Mouse (Mus musculus): Measurements from ENCODE around the gene Sox5. TPM values are rescaled to one million over a fixed set of nuclear protein-coding genes. Genes with fewer than 3 reads are reported as not detected.

Gene Sox5
- polyA plus RNA-seq, 1 experiment from 2014 or later, result 61.5 TPM

GRCm38 (mm10) chr6:144167058-144167457, 614.7 kb downstream of the Sox5 start:
- 97% methylated on average over 7 of the region's 7 CpGs for WGBS
- no peaks in the 10 kb centered on the region for H3K36me3 ChIP-seq (ENCODE audit: control insufficient read depth, insufficient read depth, low read length)
- no peak overlapping the region for H3K4me3 ChIP-seq (ENCODE audit: low read depth, low read length)
- ATAC-seq (replicated peaks; ENCODE audit: low FRiP score), result peak; percentile 14; the same call in 1 of the 2 replicates
- no peak for DNase-seq (ENCODE audit: low spot score)
- H3K9ac ChIP-seq (ENCODE audit: low read length), result no peak overlapping the region
- no peak overlapping the region; the same call in 1 of the 2 replicates for H3K27ac ChIP-seq (ENCODE audit: low read depth, low read length)
- no peaks in the 10 kb centered on the region for H3K27me3 ChIP-seq (ENCODE audit: control insufficient read depth, insufficient read depth, low read length)
- peaks cover 20% of the 10 kb centered on the region; the same call in 1 of the 2 replicates for H3K4me1 ChIP-seq (replicated peaks; ENCODE audit: control insufficient read depth, insufficient read depth, low read length)
- H3K9me3 ChIP-seq (ENCODE audit: control insufficient read depth, low read length), result no peaks in the 10 kb centered on the region
- no peak overlapping the region for H3K4me2 ChIP-seq (ENCODE audit: low read depth, low read length, severe bottlenecking)

- Histone ChIP-seq H3K36me3 (ENCODE audit: control insufficient read depth, insufficient read depth, low read length) (no peaks in the 10 kb centered on the region), H3K4me3 (ENCODE audit: low read depth, low read length) (no peak overlapping the region), H3K4me1 (replicated peaks; ENCODE audit: control insufficient read depth, insufficient read depth, low read length) (peaks cover 20% of the 10 kb centered on the region; the same call in 1 of the 2 replicates), H3K27ac (ENCODE audit: low read depth, low read length) (peak overlapping the region; percentile 59), H3K9ac (ENCODE audit: low read length) (peak overlapping the region; percentile 41; the same call in 1 of the 2 replicates), H3K9me3 (ENCODE audit: control insufficient read depth, low read length) (no peaks in the 10 kb centered on the region), H3K27me3 (ENCODE audit: control insufficient read depth, insufficient read depth, low read length) (no peaks in the 10 kb centered on the region), H3K4me2 (ENCODE audit: low read depth, low read length, severe bottlenecking) (peak overlapping the region; percentile 18; the same call in 1 of the 2 replicates)
- WGBS, result 48% methylated on average over 8 of the region's 8 CpGs
- ATAC-seq (replicated peaks; ENCODE audit: low FRiP score), result no peak; the same call in 1 of the 2 replicates
- peak; percentile 32 for DNase-seq (ENCODE audit: low spot score)
Observed at GRCm38 (mm10) chr6:144166651-144167050, 615.1 kb downstream of the Sox5 start.

- H3K4me1 ChIP-seq (replicated peaks; ENCODE audit: control insufficient read depth, insufficient read depth, low read length), result peaks cover 20% of the 10 kb centered on the region; the same call in 1 of the 2 replicates
- no peak overlapping the region for H3K4me3 ChIP-seq (ENCODE audit: low read depth, low read length)
- H3K27me3 ChIP-seq (ENCODE audit: control insufficient read depth, insufficient read depth, low read length), result no peaks in the 10 kb centered on the region
- ATAC-seq (replicated peaks; ENCODE audit: low FRiP score), result peak; percentile 68
- 4% methylated on average over 8 of the region's 8 CpGs for WGBS
- H3K9ac ChIP-seq (ENCODE audit: low read length), result peak overlapping the region; percentile 41; the same call in 1 of the 2 replicates
- no peaks in the 10 kb centered on the region for H3K9me3 ChIP-seq (ENCODE audit: control insufficient read depth, low read length)
- DNase-seq (ENCODE audit: low spot score), result peak; percentile 65
- peak overlapping the region; percentile 59 for H3K27ac ChIP-seq (ENCODE audit: low read depth, low read length)
- peak overlapping the region; percentile 18; the same call in 1 of the 2 replicates for H3K4me2 ChIP-seq (ENCODE audit: low read depth, low read length, severe bottlenecking)
- H3K36me3 ChIP-seq (ENCODE audit: control insufficient read depth, insufficient read depth, low read length), result no peaks in the 10 kb centered on the region
Observed at GRCm38 (mm10) chr6:144166104-144166503, 615.7 kb downstream of the Sox5 start.

GRCm38 (mm10) chr6:144163501-144163900, 618.3 kb downstream of the Sox5 start:
- Histone ChIP-seq H3K27me3 (ENCODE audit: control insufficient read depth, insufficient read depth, low read length) (no peaks in the 10 kb centered on the region), H3K4me1 (replicated peaks; ENCODE audit: control insufficient read depth, insufficient read depth, low read length) (peaks cover 12% of the 10 kb centered on the region; the same call in 1 of the 2 replicates), H3K9ac (ENCODE audit: low read length) (no peak overlapping the region), H3K27ac (ENCODE audit: low read depth, low read length) (no peak overlapping the region), H3K4me3 (ENCODE audit: low read depth, low read length) (no peak overlapping the region), H3K36me3 (ENCODE audit: control insufficient read depth, insufficient read depth, low read length) (no peaks in the 10 kb centered on the region), H3K4me2 (ENCODE audit: low read depth, low read length, severe bottlenecking) (no peak overlapping the region), H3K9me3 (ENCODE audit: control insufficient read depth, low read length) (no peaks in the 10 kb centered on the region)
- ATAC-seq (replicated peaks; ENCODE audit: low FRiP score), result no peak
- 89% methylated on average over 9 of the region's 9 CpGs for WGBS
- peak; percentile 33 for DNase-seq (ENCODE audit: low spot score)

- H3K27me3 ChIP-seq (ENCODE audit: control insufficient read depth, insufficient read depth, low read length), result no peaks in the 10 kb centered on the region
- ATAC-seq (replicated peaks; ENCODE audit: low FRiP score) (no peak), DNase-seq (ENCODE audit: low spot score) (peak; percentile 20)
- H3K4me1 ChIP-seq (replicated peaks; ENCODE audit: control insufficient read depth, insufficient read depth, low read length), result peaks cover 4% of the 10 kb centered on the region; the same call in 1 of the 2 replicates
- H3K4me2 ChIP-seq (ENCODE audit: low read depth, low read length, severe bottlenecking), result no peak overlapping the region
- no peak overlapping the region for H3K9ac ChIP-seq (ENCODE audit: low read length)
- no peaks in the 10 kb centered on the region for H3K36me3 ChIP-seq (ENCODE audit: control insufficient read depth, insufficient read depth, low read length)
- H3K9me3 ChIP-seq (ENCODE audit: control insufficient read depth, low read length), result no peaks in the 10 kb centered on the region
- H3K4me3 ChIP-seq (ENCODE audit: low read depth, low read length), result no peak overlapping the region
- 94% methylated on average over 12 of the region's 12 CpGs for WGBS
- H3K27ac ChIP-seq (ENCODE audit: low read depth, low read length), result no peak overlapping the region
Observed at GRCm38 (mm10) chr6:144158637-144159036, 623.1 kb downstream of the Sox5 start.

- H3K9me3 ChIP-seq (ENCODE audit: control insufficient read depth, low read length), result no peaks in the 10 kb centered on the region
- peak overlapping the region; percentile 74 for H3K27ac ChIP-seq (ENCODE audit: low read depth, low read length)
- H3K36me3 ChIP-seq (ENCODE audit: control insufficient read depth, insufficient read depth, low read length), result no peaks in the 10 kb centered on the region
- peak overlapping the region; percentile 9; the same call in 1 of the 2 replicates for H3K9ac ChIP-seq (ENCODE audit: low read length)
- H3K4me1 ChIP-seq (replicated peaks; ENCODE audit: control insufficient read depth, insufficient read depth, low read length), result peaks cover 4% of the 10 kb centered on the region; the same call in 1 of the 2 replicates
- DNase-seq (ENCODE audit: low spot score) (peak; percentile 51), ATAC-seq (replicated peaks; ENCODE audit: low FRiP score) (peak; percentile 75)
- no peak overlapping the region for H3K4me2 ChIP-seq (ENCODE audit: low read depth, low read length, severe bottlenecking)
- 12% methylated on average over 9 of the region's 9 CpGs for WGBS
- no peaks in the 10 kb centered on the region for H3K27me3 ChIP-seq (ENCODE audit: control insufficient read depth, insufficient read depth, low read length)
- no peak overlapping the region for H3K4me3 ChIP-seq (ENCODE audit: low read depth, low read length)
Observed at GRCm38 (mm10) chr6:144154892-144155424, 626.8 kb downstream of the Sox5 start.

GRCm38 (mm10) chr6:144151957-144152356, 629.8 kb downstream of the Sox5 start:
- Histone ChIP-seq H3K9me3 (ENCODE audit: control insufficient read depth, low read length) (no peaks in the 10 kb centered on the region), H3K4me1 (replicated peaks; ENCODE audit: control insufficient read depth, insufficient read depth, low read length) (peaks cover 4% of the 10 kb centered on the region; the same call in 1 of the 2 replicates), H3K4me2 (ENCODE audit: low read depth, low read length, severe bottlenecking) (no peak overlapping the region), H3K4me3 (ENCODE audit: low read depth, low read length) (no peak overlapping the region), H3K9ac (ENCODE audit: low read length) (no peak overlapping the region), H3K27ac (ENCODE audit: low read depth, low read length) (no peak overlapping the region), H3K36me3 (ENCODE audit: control insufficient read depth, insufficient read depth, low read length) (no peaks in the 10 kb centered on the region), H3K27me3 (ENCODE audit: control insufficient read depth, insufficient read depth, low read length) (no peaks in the 10 kb centered on the region)
- no peak for ATAC-seq (replicated peaks; ENCODE audit: low FRiP score)
- peak; percentile 38 for DNase-seq (ENCODE audit: low spot score)
- 19% methylated on average over 3 of the region's 3 CpGs for WGBS

- DNase-seq (ENCODE audit: low spot score) (no peak), ATAC-seq (replicated peaks; ENCODE audit: low FRiP score) (no peak)
- Histone ChIP-seq H3K27me3 (ENCODE audit: control insufficient read depth, insufficient read depth, low read length) (no peaks in the 10 kb centered on the region), H3K36me3 (ENCODE audit: control insufficient read depth, insufficient read depth, low read length) (peaks cover 2% of the 10 kb centered on the region; the same call in 1 of the 2 replicates), H3K4me1 (replicated peaks; ENCODE audit: control insufficient read depth, insufficient read depth, low read length) (peaks cover 4% of the 10 kb centered on the region; the same call in 1 of the 2 replicates), H3K27ac (ENCODE audit: low read depth, low read length) (no peak overlapping the region), H3K9ac (ENCODE audit: low read length) (no peak overlapping the region; the same call in 1 of the 2 replicates), H3K4me3 (ENCODE audit: low read depth, low read length) (no peak overlapping the region), H3K4me2 (ENCODE audit: low read depth, low read length, severe bottlenecking) (no peak overlapping the region), H3K9me3 (ENCODE audit: control insufficient read depth, low read length) (no peaks in the 10 kb centered on the region)
- WGBS, result 26% methylated on average over 10 of the region's 10 CpGs
Observed at GRCm38 (mm10) chr6:144151075-144151474, 630.7 kb downstream of the Sox5 start.

- 91% methylated on average over 5 of the region's 5 CpGs for WGBS
Observed at GRCm38 (mm10) chr6:144137397-144137796, 644.4 kb downstream of the Sox5 start.

More at GRCm38 (mm10) chr6:144137397-144137796, 644.4 kb downstream of the Sox5 start:
- no peak overlapping the region for H3K9ac ChIP-seq (ENCODE audit: low read length)
- DNase-seq (ENCODE audit: low spot score) (no peak), ATAC-seq (replicated peaks; ENCODE audit: low FRiP score) (no peak)
- no peak overlapping the region for H3K4me2 ChIP-seq (ENCODE audit: low read depth, low read length, severe bottlenecking)
- H3K9me3 ChIP-seq (ENCODE audit: control insufficient read depth, low read length), result no peaks in the 10 kb centered on the region
- H3K36me3 ChIP-seq (ENCODE audit: control insufficient read depth, insufficient read depth, low read length), result no peaks in the 10 kb centered on the region
- no peak overlapping the region for H3K4me3 ChIP-seq (ENCODE audit: low read depth, low read length)
- H3K27ac ChIP-seq (ENCODE audit: low read depth, low read length), result no peak overlapping the region
- no peaks in the 10 kb centered on the region for H3K4me1 ChIP-seq (replicated peaks; ENCODE audit: control insufficient read depth, insufficient read depth, low read length)
- no peaks in the 10 kb centered on the region for H3K27me3 ChIP-seq (ENCODE audit: control insufficient read depth, insufficient read depth, low read length)

Measured in forebrain, embryonic 11.5 days (tissue).